Mouse (Mus musculus): ENCODE data around the gene Nphs1. TPM values are rescaled to one million over a fixed set of nuclear protein-coding genes. Genes with fewer than 3 reads are reported as not detected.
"Not testable (repeated sequence)": the region's sequence is repeated elsewhere in the genome, so short reads cannot be mapped to it uniquely, and the experiment has no call there.

Gene Nphs1
- polyA plus RNA-seq, 2 experiments, result 0.06 to 0.23 TPM

DNA sequence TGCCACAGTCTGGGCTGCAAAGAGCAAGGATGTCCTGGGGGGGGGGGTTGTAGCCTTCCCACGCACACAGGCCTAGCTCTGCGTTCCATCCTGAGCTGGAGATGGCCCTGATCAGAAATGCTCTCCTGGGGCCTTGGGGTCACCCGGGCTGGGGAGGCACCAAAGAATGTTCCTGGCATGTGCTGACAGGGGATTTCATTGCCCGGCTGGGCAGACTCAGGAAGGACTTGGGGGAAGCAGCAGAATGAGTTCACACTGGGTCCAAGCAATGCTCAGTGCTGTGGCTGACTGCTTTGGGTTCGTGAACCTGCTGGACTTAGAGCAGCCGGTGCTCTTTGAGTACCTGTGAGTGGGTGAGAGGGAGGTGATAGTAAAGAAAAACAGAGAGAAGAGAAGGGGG, 1.4 kb downstream of the Nphs1 start:
- Histone ChIP-seq H3K4me2 (replicated peaks; ENCODE audit: low read depth, low read length, severe bottlenecking) (no peak overlapping the region), H3K27ac (replicated peaks; ENCODE audit: low read depth, low read length) (no peak overlapping the region), H3K4me3 (replicated peaks; ENCODE audit: low read length) (no peak overlapping the region), H3K9ac (ENCODE audit: low read depth, low read length, severe bottlenecking) (no peak overlapping the region), H3K36me3 (ENCODE audit: control insufficient read depth, insufficient read depth, low read length) (no peaks in the 10 kb centered on the region), H3K27me3 (ENCODE audit: control insufficient read depth, insufficient read depth, low read length) (peaks cover 90% of the 10 kb centered on the region), H3K9me3 (ENCODE audit: control insufficient read depth, low read length) (peaks cover 6% of the 10 kb centered on the region; the same call in 1 of the 2 replicates), H3K4me1 (ENCODE audit: control insufficient read depth, insufficient read depth, low read length) (0 out of 2 replicates have a peak, but pooled peaks cover 4% of the 10 kb centered on the region)
- TF ChIP-seq POLR2A (IDR thresholded peaks at IDR 0.05; ENCODE audit: borderline replicate concordance, extremely low read depth, insufficient read depth, insufficient read length), result no peak
- ATAC-seq (ENCODE audit: low FRiP score, low read depth) (no peak), DNase-seq (ENCODE audit: low spot score) (no peak)
- WGBS, result 40% methylated on average over 6 of the region's 6 CpGs

DNA sequence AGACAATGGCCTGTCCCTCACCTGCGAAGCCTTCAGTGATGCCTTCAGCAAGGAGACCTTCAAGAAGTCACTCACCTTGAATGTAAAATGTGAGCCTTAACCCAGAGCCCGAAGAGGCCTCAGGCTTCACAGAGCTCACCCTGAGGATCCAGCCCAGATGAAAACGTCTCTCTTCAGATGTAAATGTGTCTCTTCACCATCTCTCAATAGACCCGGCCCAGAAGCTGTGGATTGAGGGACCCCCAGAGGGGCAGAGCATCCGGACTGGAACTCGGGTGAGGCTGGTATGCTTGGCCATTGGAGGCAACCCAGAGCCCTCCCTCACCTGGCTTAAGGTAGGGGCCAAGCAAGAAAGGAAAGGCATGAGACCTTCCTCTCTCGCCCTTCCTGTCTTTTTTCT, 5.5 kb downstream of the Nphs1 start:
- Histone ChIP-seq H3K27ac (replicated peaks; ENCODE audit: low read depth, low read length) (no peak overlapping the region), H3K9ac (ENCODE audit: low read depth, low read length, severe bottlenecking) (no peak overlapping the region), H3K4me2 (replicated peaks; ENCODE audit: low read depth, low read length, severe bottlenecking) (no peak overlapping the region), H3K36me3 (ENCODE audit: control insufficient read depth, insufficient read depth, low read length) (no peaks in the 10 kb centered on the region), H3K4me1 (ENCODE audit: control insufficient read depth, insufficient read depth, low read length) (no peaks in the 10 kb centered on the region), H3K9me3 (ENCODE audit: control insufficient read depth, low read length) (no peaks in the 10 kb centered on the region), H3K4me3 (replicated peaks; ENCODE audit: low read length) (no peak overlapping the region), H3K27me3 (ENCODE audit: control insufficient read depth, insufficient read depth, low read length) (peaks cover 87% of the 10 kb centered on the region)
- WGBS, result 24% methylated on average over 7 of the region's 7 CpGs
- no peak for DNase-seq (ENCODE audit: low spot score)
- no peak for ATAC-seq (ENCODE audit: low FRiP score, low read depth)
- TF ChIP-seq POLR2A (IDR thresholded peaks at IDR 0.05; ENCODE audit: borderline replicate concordance, extremely low read depth, insufficient read depth, insufficient read length), result no peak

DNA sequence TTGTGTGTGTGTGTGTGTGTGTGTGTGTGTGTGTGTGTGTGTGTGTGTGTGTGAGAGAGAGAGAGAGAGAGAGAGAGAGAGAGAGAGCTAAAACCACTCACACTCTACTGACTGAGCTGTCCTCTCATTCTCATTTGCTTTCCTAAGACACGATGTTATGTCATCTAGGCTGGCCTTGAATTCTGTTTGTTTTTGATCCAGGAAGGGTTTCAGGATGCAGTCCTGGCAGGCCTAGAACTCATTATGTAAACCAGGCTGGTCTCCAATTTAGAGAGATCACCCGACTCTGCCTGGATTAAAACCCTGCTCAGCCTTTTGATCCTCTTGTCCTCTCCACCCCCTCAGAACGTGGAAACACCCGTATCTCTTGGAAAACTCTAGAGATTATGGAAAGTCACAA, 5.9 kb downstream of the Nphs1 start:
- H3K36me3 ChIP-seq (ENCODE audit: control insufficient read depth, insufficient read depth, low read length), result no peaks in the 10 kb centered on the region
- no peak for TF ChIP-seq POLR2A (IDR thresholded peaks at IDR 0.05; ENCODE audit: borderline replicate concordance, extremely low read depth, insufficient read depth, insufficient read length)
- WGBS, result 24% methylated on average over 4 of the region's 4 CpGs
- H3K9ac ChIP-seq (ENCODE audit: low read depth, low read length, severe bottlenecking), result no peak overlapping the region
- no peaks in the 10 kb centered on the region for H3K9me3 ChIP-seq (ENCODE audit: control insufficient read depth, low read length)
- H3K4me2 ChIP-seq (replicated peaks; ENCODE audit: low read depth, low read length, severe bottlenecking), result no peak overlapping the region
- DNase-seq (ENCODE audit: low spot score), result no peak
- no peak for ATAC-seq (ENCODE audit: low FRiP score, low read depth)
- H3K4me3 ChIP-seq (replicated peaks; ENCODE audit: low read length), result no peak overlapping the region
- H3K4me1 ChIP-seq (ENCODE audit: control insufficient read depth, insufficient read depth, low read length), result no peaks in the 10 kb centered on the region
- no peak overlapping the region for H3K27ac ChIP-seq (replicated peaks; ENCODE audit: low read depth, low read length)
- H3K27me3 ChIP-seq (ENCODE audit: control insufficient read depth, insufficient read depth, low read length), result peaks cover 85% of the 10 kb centered on the region

GRCm38 (mm10) chr7:30464816-30465300, 6.7 kb downstream of the Nphs1 start:
- H3K27ac ChIP-seq (replicated peaks; ENCODE audit: low read depth, low read length), result no peak overlapping the region
- no peak overlapping the region for H3K4me2 ChIP-seq (replicated peaks; ENCODE audit: low read depth, low read length, severe bottlenecking)
- no peak for TF ChIP-seq POLR2A (IDR thresholded peaks at IDR 0.05; ENCODE audit: borderline replicate concordance, extremely low read depth, insufficient read depth, insufficient read length)
- no peaks in the 10 kb centered on the region for H3K4me1 ChIP-seq (ENCODE audit: control insufficient read depth, insufficient read depth, low read length)
- peaks cover 78% of the 10 kb centered on the region for H3K27me3 ChIP-seq (ENCODE audit: control insufficient read depth, insufficient read depth, low read length)
- H3K9me3 ChIP-seq (ENCODE audit: control insufficient read depth, low read length), result no peaks in the 10 kb centered on the region
- no peak for ATAC-seq (ENCODE audit: low FRiP score, low read depth)
- no peak for DNase-seq (ENCODE audit: low spot score)
- no peak overlapping the region for H3K4me3 ChIP-seq (replicated peaks; ENCODE audit: low read length)
- WGBS, result 12% methylated on average over 6 of the region's 6 CpGs
- no peaks in the 10 kb centered on the region for H3K36me3 ChIP-seq (ENCODE audit: control insufficient read depth, insufficient read depth, low read length)
- no peak overlapping the region for H3K9ac ChIP-seq (ENCODE audit: low read depth, low read length, severe bottlenecking)

DNA sequence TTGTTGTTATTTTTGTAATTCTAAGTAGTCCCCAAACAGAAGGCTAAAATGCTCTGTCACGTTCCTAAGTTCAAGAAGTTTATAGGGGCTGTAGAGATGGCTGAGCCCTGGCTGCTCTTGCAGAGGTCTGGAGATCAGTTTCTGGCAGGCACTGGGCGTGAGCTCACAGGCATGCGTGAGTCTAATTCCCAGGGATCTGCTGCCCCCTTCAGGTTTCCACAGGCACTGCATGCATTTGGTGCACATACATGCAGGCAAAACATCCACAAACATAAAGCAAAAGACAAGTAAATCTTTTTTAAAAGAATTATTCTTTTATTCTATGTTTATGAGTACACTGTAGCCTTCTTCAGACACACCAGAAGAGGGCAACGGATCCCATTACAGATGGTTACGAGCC, 14.3 kb downstream of the Nphs1 start:
- Histone ChIP-seq H3K27ac (replicated peaks; ENCODE audit: low read depth, low read length) (no peak overlapping the region), H3K36me3 (ENCODE audit: control insufficient read depth, insufficient read depth, low read length) (no peaks in the 10 kb centered on the region), H3K4me1 (ENCODE audit: control insufficient read depth, insufficient read depth, low read length) (no peaks in the 10 kb centered on the region), H3K9ac (ENCODE audit: low read depth, low read length, severe bottlenecking) (no peak overlapping the region), H3K4me3 (replicated peaks; ENCODE audit: low read length) (no peak overlapping the region), H3K27me3 (ENCODE audit: control insufficient read depth, insufficient read depth, low read length) (peaks cover 9% of the 10 kb centered on the region), H3K4me2 (replicated peaks; ENCODE audit: low read depth, low read length, severe bottlenecking) (no peak overlapping the region), H3K9me3 (ENCODE audit: control insufficient read depth, low read length) (no peaks in the 10 kb centered on the region)
- TF ChIP-seq POLR2A (IDR thresholded peaks at IDR 0.05; ENCODE audit: borderline replicate concordance, extremely low read depth, insufficient read depth, insufficient read length), result no peak
- DNase-seq (ENCODE audit: low spot score) (no peak), ATAC-seq (ENCODE audit: low FRiP score, low read depth) (no peak)
- WGBS, result 39% methylated on average over 5 of the region's 5 CpGs

GRCm38 (mm10) chr7:30474999-30475398, 16.9 kb downstream of the Nphs1 start:
- H3K27ac ChIP-seq (replicated peaks; ENCODE audit: low read depth, low read length), result no peak overlapping the region
- 71% methylated on average over 4 of the region's 4 CpGs for WGBS
- H3K36me3 ChIP-seq (ENCODE audit: control insufficient read depth, insufficient read depth, low read length), result no peaks in the 10 kb centered on the region
- no peak for DNase-seq (ENCODE audit: low spot score)
- no peak overlapping the region for H3K9ac ChIP-seq (ENCODE audit: low read depth, low read length, severe bottlenecking)
- H3K4me3 ChIP-seq (replicated peaks; ENCODE audit: low read length), result no peak overlapping the region
- no peaks in the 10 kb centered on the region for H3K4me1 ChIP-seq (ENCODE audit: control insufficient read depth, insufficient read depth, low read length)
- TF ChIP-seq POLR2A (IDR thresholded peaks at IDR 0.05; ENCODE audit: borderline replicate concordance, extremely low read depth, insufficient read depth, insufficient read length), result no peak
- H3K27me3 ChIP-seq (ENCODE audit: control insufficient read depth, insufficient read depth, low read length), result no peaks in the 10 kb centered on the region
- H3K9me3 ChIP-seq (ENCODE audit: control insufficient read depth, low read length), result no peaks in the 10 kb centered on the region
- ATAC-seq (ENCODE audit: low FRiP score, low read depth), result no peak
- no peak overlapping the region for H3K4me2 ChIP-seq (replicated peaks; ENCODE audit: low read depth, low read length, severe bottlenecking)

DNA sequence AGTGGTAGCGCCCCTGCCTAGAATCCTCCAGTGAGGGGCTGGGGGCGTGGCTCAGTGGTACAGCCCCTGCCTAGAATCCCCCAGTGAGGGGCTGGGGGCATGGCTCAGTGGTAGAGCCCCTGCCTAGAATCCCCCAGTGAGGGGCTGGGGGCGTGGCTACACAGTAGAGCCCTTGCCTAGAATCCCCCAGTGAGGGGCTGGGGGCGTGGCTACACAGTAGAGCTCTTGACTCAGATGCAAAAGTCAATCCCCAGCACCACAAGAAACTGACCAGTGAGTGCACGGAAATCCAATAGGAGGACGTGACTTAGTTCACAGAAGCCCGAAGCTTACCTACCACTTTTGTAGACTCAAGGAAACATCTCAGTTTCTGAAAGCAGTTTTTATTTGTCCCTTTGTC, 18.0 kb downstream of the Nphs1 start:
- not testable (repeated sequence) for DNase-seq (ENCODE audit: low spot score); ATAC-seq (ENCODE audit: low FRiP score, low read depth); H3K4me2 ChIP-seq (replicated peaks; ENCODE audit: low read depth, low read length, severe bottlenecking); H3K9ac ChIP-seq (ENCODE audit: low read depth, low read length, severe bottlenecking); H3K27me3 ChIP-seq (ENCODE audit: control insufficient read depth, insufficient read depth, low read length); H3K4me1 ChIP-seq (ENCODE audit: control insufficient read depth, insufficient read depth, low read length); H3K27ac ChIP-seq (replicated peaks; ENCODE audit: low read depth, low read length); H3K36me3 ChIP-seq (ENCODE audit: control insufficient read depth, insufficient read depth, low read length); H3K4me3 ChIP-seq (replicated peaks; ENCODE audit: low read length); H3K9me3 ChIP-seq (ENCODE audit: control insufficient read depth, low read length)
- 88% methylated on average over 5 of the region's 7 CpGs for WGBS
